Mouse (Mus musculus) forebrain, postnatal 0 days (tissue): ENCODE data around the gene Aspn. TPM values are rescaled to one million over a fixed set of nuclear protein-coding genes. Genes with fewer than 3 reads are reported as not detected.

Source experiments
- ATAC-seq: fragments of 200-750 bp; cut with Nextera tagmentation; 2 replicates; pipeline ENCODE4 v1.8.0; 2017; ENCODE audit warnings: mild to moderate bottlenecking, moderate library complexity
- DNase-seq: peaks from one replicate; pipeline ENCODE4 v3.0.0-alpha.2; 2015
- H3K27ac ChIP-seq: fragments of 300-500 bp; sonication (generic); 2 replicates; pipeline ENCODE4 v1.5.1; 2014; ENCODE audit warnings: low read depth, mild to moderate bottlenecking, antibody characterized with exemption, low read length, moderate library complexity, mixed read lengths
- H3K27me3 ChIP-seq: fragments of 300-500 bp; sonication (generic); 2 replicates; pipeline ENCODE4 v1.6.1; 2014; ENCODE audit warnings: mild to moderate bottlenecking, low read length, mixed read lengths; ENCODE audit not compliant: insufficient read depth
- H3K36me3 ChIP-seq: fragments of 300-500 bp; sonication (generic); 2 replicates; pipeline ENCODE4 v1.6.1; 2014; ENCODE audit warnings: mild to moderate bottlenecking, moderate library complexity; ENCODE audit not compliant: insufficient read depth
- H3K4me1 ChIP-seq: fragments of 300-500 bp; sonication (generic); 2 replicates; pipeline ENCODE4 v1.6.1; 2014; ENCODE audit warnings: antibody characterized with exemption; ENCODE audit not compliant: insufficient read depth
- H3K4me2 ChIP-seq: fragments of 300-500 bp; sonication (generic); 2 replicates; pipeline ENCODE4 v1.6.1; 2014; ENCODE audit warnings: low read depth, mild to moderate bottlenecking, moderate library complexity
- H3K4me3 ChIP-seq: fragments of 300-500 bp; sonication (generic); 2 replicates; pipeline ENCODE4 v1.5.1; 2014; ENCODE audit warnings: low read depth, low read length, mixed read lengths
- H3K9ac ChIP-seq: fragments of 300-500 bp; sonication (generic); 2 replicates; pipeline ENCODE4 v1.6.1; 2014; ENCODE audit warnings: mild to moderate bottlenecking
- H3K9me3 ChIP-seq: fragments of 300-500 bp; sonication (generic); 2 replicates; pipeline ENCODE4 v1.6.1; 2016; ENCODE audit warnings: low read length
- CTCF ChIP-seq: sonication (generic); IDR thresholded peaks from 2 replicates; pipeline ENCODE4 v1.5.1; 2016; ENCODE audit warnings: antibody characterized with exemption, control low read depth, low read depth
- WGBS: fragments of 180-500 bp; shearing (Covaris S2); extraction: QIAGEN DNeasy Blood & Tissue Kit; methylation state at CpG from one replicate; pipeline ENCODE4 v1.1.7; 2014; 5-methylcytosine and 5-hydroxymethylcytosine counted together
- polyA plus RNA-seq: library from polyadenylated mRNA; unstranded; fragments of >200 nt; fragmentation: Nextera tagmentation; extraction: Ambion mirVana; gene quantifications from 2 replicates; pipeline ENCODE4 v1.2.1, GENCODE M21; 2015
- total RNA-seq: library from RNA; depleted of rRNA; stranded (reverse); fragments of >200 nt; gene quantifications from 2 replicates; pipeline ENCODE4 v1.2.3, GENCODE M21; 2014

Aspn gene
- total and polyA plus RNA-seq, 2 experiments from 2014 or later = 1.1 to 7.9 TPM

DNA sequence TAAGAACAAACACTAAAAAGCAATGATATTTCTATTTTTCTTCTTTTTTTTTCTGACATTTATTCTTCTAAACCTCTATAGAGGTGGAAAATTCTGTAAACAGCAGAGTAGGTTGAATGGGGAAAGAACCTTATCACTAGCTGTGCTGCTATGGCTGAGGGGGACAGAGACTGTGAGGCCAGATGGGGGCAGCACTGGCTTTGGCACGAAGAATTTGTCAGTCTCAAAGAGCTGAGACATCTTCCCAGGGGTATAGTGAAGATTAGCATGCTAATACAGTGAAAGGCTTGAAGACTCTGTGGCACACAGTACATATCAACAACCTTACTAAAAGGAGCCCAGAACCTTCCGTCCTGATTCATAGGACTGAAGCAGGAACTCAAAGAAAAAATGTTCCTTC is 14.9 kb downstream of the Aspn start:
- ATAC-seq (no peak), DNase-seq (peak; percentile 2)
- Histone ChIP-seq H3K36me3 (no peaks in the 10 kb centered on the region), H3K27me3 (no peaks in the 10 kb centered on the region), H3K4me1 (no peaks in the 10 kb centered on the region), H3K4me2 (no peak overlapping the region), H3K27ac (no peak overlapping the region), H3K9ac (no peak overlapping the region), H3K9me3 (no peaks in the 10 kb centered on the region), H3K4me3 (no peak overlapping the region)
- TF ChIP-seq CTCF = peak; percentile 34; the same call in 1 of the 2 replicates
- 37% methylated on average over 2 of the region's 2 CpGs for WGBS

DNA sequence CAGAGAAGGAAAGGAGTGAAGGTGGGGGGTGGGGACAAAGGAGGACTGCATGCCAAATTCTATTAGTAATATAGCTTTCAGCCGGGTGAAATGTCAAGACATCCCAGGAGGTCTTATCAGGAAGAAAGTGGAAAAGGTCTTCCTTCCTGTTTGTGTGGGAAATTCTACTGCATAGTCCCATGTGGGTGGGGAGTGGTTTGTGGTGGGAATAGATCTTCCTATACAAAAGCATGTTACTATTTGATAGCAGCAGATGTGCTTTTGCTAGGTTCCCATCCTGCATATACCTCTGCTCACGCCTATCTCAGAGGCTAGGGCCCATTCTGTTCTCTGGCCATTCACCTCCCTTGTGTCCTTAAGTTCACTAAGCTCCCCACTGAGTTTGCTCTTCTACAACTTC is 16.6 kb downstream of the Aspn start:
- Histone ChIP-seq H3K9me3 (no peaks in the 10 kb centered on the region), H3K4me2 (no peak overlapping the region), H3K27ac (no peak overlapping the region), H3K27me3 (no peaks in the 10 kb centered on the region), H3K4me3 (no peak overlapping the region), H3K9ac (no peak overlapping the region), H3K4me1 (no peaks in the 10 kb centered on the region), H3K36me3 (no peaks in the 10 kb centered on the region)
- DNase-seq = no peak
- TF ChIP-seq CTCF = no peak
- ATAC-seq = no peak
- 64% methylated on average over 2 of the region's 2 CpGs for WGBS

DNA sequence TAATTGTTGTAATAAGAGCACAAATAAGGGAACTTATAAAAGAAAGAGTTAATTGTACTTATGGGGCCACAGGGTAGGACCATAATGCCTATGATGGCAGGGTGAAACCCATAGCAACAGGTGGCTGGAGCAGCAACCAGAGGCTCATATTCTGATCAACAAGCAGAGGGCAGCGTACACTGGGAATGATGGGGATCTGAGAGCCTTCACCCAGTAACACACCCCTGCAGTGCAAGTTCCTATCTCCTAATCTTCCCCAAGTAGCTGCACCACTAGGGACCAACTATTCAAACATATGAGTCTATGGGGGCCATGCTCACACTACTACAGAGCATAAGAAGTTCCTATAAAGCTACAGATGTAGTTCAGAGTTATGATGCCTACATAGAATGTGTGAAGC is 20.1 kb downstream of the Aspn start:
- Histone ChIP-seq H3K4me3 (no peak overlapping the region), H3K9ac (no peak overlapping the region), H3K27ac (no peak overlapping the region), H3K4me2 (no peak overlapping the region), H3K36me3 (no peaks in the 10 kb centered on the region), H3K9me3 (no peaks in the 10 kb centered on the region), H3K27me3 (no peaks in the 10 kb centered on the region), H3K4me1 (no peaks in the 10 kb centered on the region)
- no peak for ATAC-seq
- TF ChIP-seq CTCF = no peak
- 93% methylated on average over 1 of the region's 1 CpGs for WGBS
- no peak for DNase-seq

DNA sequence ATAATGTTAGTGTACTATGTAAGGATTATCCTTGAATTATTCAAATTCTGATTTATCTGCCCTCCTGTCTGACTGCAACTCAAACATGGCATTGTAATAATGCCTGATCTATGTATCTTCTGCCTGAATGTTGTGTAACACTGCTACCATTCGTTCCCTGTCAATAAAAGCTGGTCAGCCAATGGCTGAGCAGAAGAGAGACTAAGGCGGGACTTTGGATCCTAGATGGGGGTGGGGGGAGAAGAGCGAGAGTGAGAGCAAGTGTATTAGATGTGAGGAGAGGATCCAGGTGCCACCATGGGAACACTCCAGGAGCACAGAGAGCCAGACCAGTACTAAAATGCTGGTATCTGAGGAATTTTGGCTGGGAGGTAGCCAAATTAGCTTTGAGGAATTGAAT is 26.1 kb downstream of the Aspn start:
- no peak for ATAC-seq
- Histone ChIP-seq H3K27me3 (no peaks in the 10 kb centered on the region), H3K4me3 (no peak overlapping the region), H3K9ac (no peak overlapping the region), H3K36me3 (no peaks in the 10 kb centered on the region), H3K4me2 (no peak overlapping the region), H3K9me3 (no peaks in the 10 kb centered on the region), H3K27ac (no peak overlapping the region), H3K4me1 (no peaks in the 10 kb centered on the region)
- 62% methylated on average over 3 of the region's 3 CpGs for WGBS
- DNase-seq = no peak
- TF ChIP-seq CTCF = no peak

GRCm38 (mm10) chr13:49571418-49571817 is 27.2 kb downstream of the Aspn start:
- Histone ChIP-seq H3K27ac (no peak overlapping the region), H3K27me3 (no peaks in the 10 kb centered on the region), H3K4me3 (no peak overlapping the region), H3K36me3 (no peaks in the 10 kb centered on the region), H3K4me1 (no peaks in the 10 kb centered on the region), H3K4me2 (no peak overlapping the region), H3K9ac (no peak overlapping the region), H3K9me3 (no peaks in the 10 kb centered on the region)
- 88% methylated on average over 2 of the region's 2 CpGs for WGBS
- TF ChIP-seq CTCF = no peak
- ATAC-seq (no peak), DNase-seq (no peak)

- DNase-seq = no peak
- 59% methylated on average over 8 of the region's 8 CpGs for WGBS
These were observed 37.6 kb downstream of the Aspn start, which contains the start of gene Omd for GRCm38 (mm10) chr13:49581541-49582530. Gene Omd (plus strand): TSS chr13:49582462.

GRCm38 (mm10) chr13:49583859-49584258 is 39.6 kb downstream of the Aspn start:
- no peak overlapping the region for H3K27ac ChIP-seq
- H3K4me3 ChIP-seq = no peak overlapping the region
- TF ChIP-seq CTCF = no peak
- no peaks in the 10 kb centered on the region for H3K4me1 ChIP-seq
- H3K36me3 ChIP-seq = no peaks in the 10 kb centered on the region
- no peak overlapping the region for H3K4me2 ChIP-seq
- H3K9me3 ChIP-seq = no peaks in the 10 kb centered on the region
- ATAC-seq (no peak), DNase-seq (no peak)
- H3K9ac ChIP-seq = no peak overlapping the region
- H3K27me3 ChIP-seq = no peaks in the 10 kb centered on the region

More at GRCm38 (mm10) chr13:49581541-49582530, 37.6 kb downstream of the Aspn start, which contains the start of gene Omd:
- no peak within 1 kb of the TSS for H3K4me3 ChIP-seq
- ATAC-seq = no peak
- H3K9ac ChIP-seq = no peak within 1 kb of the TSS
- H3K27ac ChIP-seq = no peak within 1 kb of the TSS
- H3K4me2 ChIP-seq = no peak within 1 kb of the TSS
- TF ChIP-seq CTCF = no peak
- no peaks in the 10 kb centered on the region for H3K4me1 ChIP-seq
- H3K27me3 ChIP-seq = no peaks in the 10 kb centered on the region
- H3K36me3 ChIP-seq = no peaks in the 10 kb centered on the region
- no peaks in the 10 kb centered on the region for H3K9me3 ChIP-seq
